Mouse (Mus musculus): Measurements from ENCODE around the gene Olfr786.

- TF ChIP-seq POLR2A (IDR thresholded peaks at IDR 0.05; ENCODE audit: low read depth, low read length) (no peak), CTCF (conservative IDR thresholded peaks at IDR 0.05; ENCODE audit: insufficient read depth, insufficient read length, low read depth, low read length) (no peak)
These were observed 26.2 kb upstream of the Olfr786 start for GRCm38 (mm10) chr10:129400892-129401291.

All from kidney, adult 2 months (tissue).